Mouse (Mus musculus) heart, postnatal 36 days (tissue): ENCODE measurements around the gene Galp. TPM values are rescaled to one million over a fixed set of nuclear protein-coding genes. Genes with fewer than 3 reads are reported as not detected.
"Not testable (repeated sequence)": the region's sequence is repeated elsewhere in the genome, so short reads cannot be mapped to it uniquely, and the experiment has no call there.

Experiments used
- DNase-seq, 2 experiments: peaks; one replicate each; pipeline ENCODE4 v3.0.0; 2021 to 2022
- intact Hi-C: fragments of 180-260 bp; cut with DNase I; formaldehyde crosslinking; loops from one replicate; pipeline ENCODE4 v1.15.1; 2025
- total RNA-seq, 2 experiments: library from RNA; stranded (reverse); gene quantifications; 2 replicates each; pipeline ENCODE4 v1.2.3; 2021

Gene Galp
- total RNA-seq, 2 experiments from 2014 or later, result not detected

DNA sequence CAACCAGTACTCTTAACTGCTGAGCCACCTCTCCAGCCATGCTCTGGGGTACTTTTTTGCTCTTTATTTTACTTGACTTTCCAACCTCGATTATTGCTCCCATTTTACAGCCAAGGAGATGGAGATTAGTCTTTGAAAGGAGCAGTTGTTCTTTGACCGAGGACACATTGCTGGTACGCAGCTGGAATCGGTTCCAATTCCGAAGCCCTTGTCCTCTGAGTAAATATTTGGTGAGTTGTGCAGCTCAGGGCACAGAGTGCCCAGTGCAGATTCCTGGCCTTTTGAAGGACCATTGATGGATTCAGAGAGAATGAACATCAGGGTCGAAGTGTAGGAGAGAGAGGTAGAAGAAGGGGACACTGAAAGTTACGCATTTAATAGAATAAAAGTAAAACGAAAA is 23.0 kb upstream of the Galp start:
- intact Hi-C loops, result loop anchor here (5.0 to 10.0 kb wide), 2 partner anchors 108 to 211 kb away; partner anchors contain the start of gene Zfp28

DNA sequence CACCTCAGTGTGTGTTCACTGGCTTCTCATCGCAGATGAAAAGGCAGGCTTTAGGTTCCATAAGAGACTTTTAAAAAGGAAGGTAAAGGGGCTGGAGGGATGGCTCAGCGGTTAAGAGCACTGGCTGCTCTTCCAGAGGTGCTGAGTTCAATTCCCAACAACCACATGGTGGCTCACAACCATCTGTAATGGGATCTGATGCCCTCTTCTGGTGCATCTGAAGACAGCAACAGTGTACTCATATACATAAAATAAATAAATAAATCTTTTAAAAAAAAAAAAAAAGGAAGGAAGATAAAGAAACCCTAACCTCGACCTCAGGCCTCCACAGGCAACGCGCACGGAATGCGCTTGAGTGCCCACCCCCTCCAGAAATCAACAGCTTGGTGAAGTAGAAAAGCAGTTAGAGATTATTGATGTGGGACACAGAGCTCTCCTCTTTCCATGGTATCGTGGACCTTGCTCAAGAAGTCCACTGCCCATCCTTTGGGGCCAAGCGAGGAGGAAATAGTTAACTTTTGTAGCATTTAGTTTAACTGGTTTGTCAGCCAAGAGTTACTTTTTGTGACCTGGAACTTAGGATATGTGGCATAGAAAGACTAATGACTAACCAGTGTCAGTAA is 22.4 kb upstream of the Galp start:
- intact Hi-C loops, result loop anchor here (5.0 to 10.0 kb wide), 2 partner anchors 108 to 210 kb away; partner anchors contain the start of gene Zfp28
- DNase-seq, result not testable (repeated sequence)

More for the DNA sequence above, 23.0 kb upstream of the Galp start:
- DNase-seq, result no peak

- no peak for DNase-seq
- intact Hi-C loops, result loop anchor here (10.0 kb wide), 1 partner anchor 206 kb away; the partner anchor contains the start of gene Zfp28
Observed at GRCm38 (mm10) chr7:6179013-6179412, 17.9 kb upstream of the Galp start.

DNA sequence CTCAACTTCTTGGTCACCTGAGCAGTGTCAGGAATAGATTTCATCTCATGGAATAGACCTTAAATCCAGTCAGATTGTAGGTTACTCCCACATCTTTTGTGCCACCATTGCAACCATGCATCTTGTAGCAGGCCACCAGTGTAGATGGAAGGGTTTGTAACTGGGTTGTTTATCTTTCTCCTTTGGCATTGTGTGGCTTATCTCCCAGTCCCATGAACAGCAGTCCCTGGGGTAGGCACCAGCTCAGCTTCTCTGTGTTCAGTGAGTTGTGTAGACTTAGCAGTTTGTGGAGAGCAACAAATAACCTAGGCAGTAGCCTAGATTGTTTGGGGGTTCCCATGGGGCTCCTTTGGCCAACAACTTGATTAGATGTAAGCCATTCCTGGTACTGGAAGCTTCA is 14.0 kb upstream of the Galp start:
- intact Hi-C loops, result no loop called here
- DNase-seq, result no peak

- DNase-seq, result no peak
- intact Hi-C loops, result no loop called here
Observed at GRCm38 (mm10) chr7:6183802-6184201, 13.1 kb upstream of the Galp start.

DNA sequence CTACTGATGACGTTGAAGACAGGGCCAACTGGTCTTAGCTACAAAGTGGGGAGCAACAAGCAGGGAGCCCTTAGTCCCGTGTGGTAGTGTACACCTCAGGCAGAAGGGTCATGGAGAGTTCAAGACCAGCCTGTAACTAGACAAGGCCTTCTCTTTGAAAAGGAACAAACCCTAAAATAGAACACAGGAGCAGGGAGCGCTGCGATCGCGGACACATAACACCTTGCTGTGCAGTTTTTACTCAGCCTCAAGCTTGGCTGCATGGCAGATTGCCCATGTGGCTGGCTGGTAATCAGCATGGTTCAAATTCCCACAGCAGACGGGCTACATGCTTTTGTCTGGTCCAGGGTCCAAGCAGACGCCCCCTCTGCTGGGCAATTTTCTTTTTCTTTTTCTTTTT is 12.4 kb upstream of the Galp start:
- intact Hi-C loops, result no loop called here
- DNase-seq, result no peak

GRCm38 (mm10) chr7:6185391-6185790 is 11.5 kb upstream of the Galp start:
- intact Hi-C loops, result no loop called here
- no peak for DNase-seq

GRCm38 (mm10) chr7:6186176-6186575 is 10.7 kb upstream of the Galp start:
- intact Hi-C loops, result no loop called here
- no peak for DNase-seq

DNA sequence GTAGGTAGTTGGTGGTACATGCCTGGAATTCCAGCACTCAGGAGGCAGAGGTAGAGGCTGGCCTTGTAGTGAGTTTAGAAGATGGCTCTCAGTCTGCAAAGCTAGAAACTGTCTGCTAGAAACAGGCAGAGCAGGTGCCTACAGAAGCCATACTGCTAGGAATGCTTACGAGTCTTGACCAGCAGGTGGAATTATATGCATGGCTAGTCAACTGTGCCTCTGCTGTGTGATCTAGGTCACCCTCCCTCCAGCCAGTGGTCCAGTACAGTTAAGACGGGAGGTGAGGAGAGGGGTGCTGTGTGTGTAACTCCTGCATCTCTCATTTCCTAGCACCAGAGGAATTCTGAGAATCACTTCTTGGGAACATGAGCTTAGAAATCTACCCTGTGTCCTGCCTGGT is 10.1 kb upstream of the Galp start:
- no peak for DNase-seq
- intact Hi-C loops, result no loop called here

DNA sequence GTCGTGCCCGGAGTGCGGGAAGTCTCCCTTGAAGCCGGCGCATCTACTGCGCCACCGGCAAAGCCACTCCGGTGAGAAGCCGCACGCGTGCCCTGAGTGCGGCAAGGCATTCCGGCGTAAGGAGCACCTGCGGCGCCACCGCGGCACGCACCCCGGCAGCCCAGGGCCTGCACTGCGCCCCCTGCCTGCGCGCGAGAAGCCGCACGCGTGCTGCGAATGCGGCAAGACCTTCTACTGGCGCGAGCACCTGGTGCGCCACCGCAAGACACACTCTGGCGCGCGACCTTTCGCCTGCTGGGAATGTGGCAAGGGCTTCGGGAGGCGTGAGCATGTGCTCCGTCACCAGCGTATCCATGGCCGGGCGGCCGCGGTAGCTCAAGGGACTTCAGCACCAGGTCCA is 7.3 kb upstream of the Galp start:
- intact Hi-C loops, result no loop called here
- DNase-seq, result no peak

- DNase-seq, result peak; percentile 72 to 88
- intact Hi-C loops, result loop anchor here (1.0 kb wide), 1 partner anchor 64 kb away; no protein-coding TSS in a partner anchor
Observed at GRCm38 (mm10) chr7:6191376-6191775, 5.5 kb upstream of the Galp start.

- peak; percentile 50 to 63 for DNase-seq
- intact Hi-C loops, result no loop called here
Observed at GRCm38 (mm10) chr7:6194129-6194528, 2.8 kb upstream of the Galp start.

GRCm38 (mm10) chr7:6195777-6196176 is 1.1 kb upstream of the Galp start:
- intact Hi-C loops, result no loop called here
- no peak for DNase-seq

GRCm38 (mm10) chr7:6204200-6204599 is 7.3 kb downstream of the Galp start:
- DNase-seq, result no peak
- intact Hi-C loops, result no loop called here

DNA sequence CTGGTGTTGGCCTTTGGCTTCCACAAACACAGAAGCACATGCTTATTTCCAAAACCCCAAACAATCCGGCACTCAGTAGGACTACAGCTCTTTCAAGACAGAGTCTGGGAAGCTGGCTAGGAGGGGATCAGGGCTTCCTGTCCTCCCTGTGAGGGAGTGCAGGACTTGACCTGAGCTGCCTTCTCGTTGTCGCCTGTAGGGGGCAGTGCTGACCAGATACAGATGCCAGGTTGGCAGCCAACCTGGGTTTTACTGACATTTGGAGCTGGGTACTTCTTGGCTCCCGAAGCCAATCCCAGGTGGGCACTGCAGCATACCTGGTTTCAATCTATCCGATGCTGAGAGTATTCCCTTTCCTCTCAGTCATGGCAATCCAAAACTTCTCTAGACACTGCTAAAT is 16.3 kb downstream of the Galp start:
- DNase-seq, result peak in 1 of 2 experiments; percentile 21
- intact Hi-C loops, result no loop called here

DNA sequence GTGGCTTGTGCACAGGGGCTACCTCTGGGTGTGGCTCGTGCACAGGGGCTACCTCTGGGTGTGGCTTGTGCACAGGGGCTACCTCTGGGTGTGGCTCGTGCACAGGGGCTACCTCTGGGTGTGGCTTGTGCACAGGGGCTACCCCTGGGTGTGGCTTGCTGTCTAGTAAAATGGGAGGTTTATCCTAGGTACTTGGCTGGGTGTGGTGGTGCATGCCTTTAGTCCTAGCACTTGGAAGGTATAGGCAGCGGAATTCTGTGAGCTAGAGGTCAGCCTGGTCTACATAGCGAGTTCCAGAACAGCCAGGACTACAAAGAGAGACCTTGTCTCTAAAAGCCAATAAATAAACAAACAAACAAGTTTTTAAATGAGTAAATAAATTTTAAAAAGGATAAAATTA is 17.8 kb downstream of the Galp start:
- DNase-seq, intact Hi-C loops: not testable (repeated sequence)

DNA sequence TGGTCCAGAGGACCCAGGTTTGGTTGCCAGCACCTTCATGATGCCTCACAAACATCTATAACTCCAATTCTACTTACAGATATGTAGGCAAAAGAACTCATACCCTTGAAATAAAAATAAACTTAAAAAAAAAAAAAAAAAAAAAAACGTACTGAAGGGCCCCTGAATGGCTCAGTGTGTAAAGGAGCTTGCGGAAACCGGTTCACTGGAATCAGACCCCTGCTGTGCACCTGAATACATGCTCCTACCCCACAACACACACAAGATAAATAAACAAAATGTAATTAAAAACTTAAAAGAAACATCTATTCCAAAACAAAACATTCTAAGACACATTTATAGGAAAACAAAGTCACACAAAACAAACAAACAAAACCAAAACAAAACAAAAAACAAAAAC is 23.3 kb downstream of the Galp start:
- intact Hi-C loops, result no loop called here
- no peak for DNase-seq

DNA sequence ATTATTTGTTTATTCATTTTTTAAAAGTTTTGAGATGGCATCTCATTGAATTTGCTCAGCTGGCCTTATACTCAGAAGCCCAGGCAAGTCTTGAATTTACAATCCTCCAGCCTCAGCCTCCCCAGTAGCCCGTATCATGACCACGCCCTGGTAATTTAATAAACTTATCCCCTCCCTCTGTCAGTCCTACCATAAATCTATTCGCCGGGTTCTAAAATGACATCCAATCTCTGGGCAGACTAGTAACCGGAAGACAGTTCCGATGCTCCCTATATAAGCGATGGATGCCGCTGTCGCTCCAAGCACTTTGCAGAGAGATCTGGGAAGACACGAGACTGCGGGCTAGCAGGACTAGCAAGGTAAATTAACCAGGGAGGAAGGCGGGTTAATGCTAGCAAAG is 25.1 kb downstream of the Galp start, which contains the start of gene Zscan5b:
Zscan5b (plus strand) TSS at position 301 of the 400 bp plus-strand sequence.
- no peak for DNase-seq
- intact Hi-C loops, result loop anchor here (1.0 kb wide), 1 partner anchor 44 kb away; no protein-coding TSS in a partner anchor

DNA sequence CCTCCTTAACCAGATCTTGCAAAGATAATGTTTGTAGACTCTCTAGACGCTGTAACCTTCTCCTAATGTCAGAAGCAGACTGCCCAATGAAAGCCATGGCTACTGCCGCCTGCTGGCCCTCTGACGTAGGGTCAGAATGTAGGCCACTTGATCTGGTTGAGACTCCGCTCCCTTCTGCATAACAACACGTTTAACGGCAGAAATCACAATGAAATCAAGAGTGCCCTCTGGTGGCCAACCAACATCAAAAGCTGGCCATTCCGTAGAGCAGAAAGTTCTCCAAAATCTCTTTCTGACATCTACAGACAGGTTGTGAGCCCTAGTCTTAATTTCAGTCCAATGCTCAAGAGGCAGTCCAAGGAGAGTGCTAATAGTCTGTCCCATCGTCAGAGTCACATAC is 31.6 kb downstream of the Galp start:
- DNase-seq, intact Hi-C loops: not testable (repeated sequence)

DNA sequence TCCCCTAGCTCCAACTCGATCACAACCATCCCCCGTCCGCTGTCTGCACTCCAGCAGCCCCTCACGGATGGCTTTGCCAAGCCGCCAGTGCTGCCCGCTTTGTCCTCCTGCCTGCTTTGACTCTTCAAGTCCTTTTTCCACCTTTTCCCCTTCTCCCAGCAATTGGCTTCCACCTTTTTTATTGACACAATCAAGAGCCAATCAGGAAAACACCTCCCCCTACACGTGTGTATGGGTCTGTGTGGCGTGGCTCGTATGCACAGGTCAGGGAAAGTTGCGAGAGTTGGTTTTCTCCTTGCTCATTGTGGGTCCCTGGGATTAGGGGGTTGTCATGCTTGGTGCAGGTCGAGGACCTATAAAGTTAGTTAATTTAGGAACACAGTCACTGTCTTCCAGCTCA is 42.9 kb downstream of the Galp start:
- intact Hi-C loops, result loop anchor here (2.0 kb wide), 1 partner anchor 43 kb away; no protein-coding TSS in a partner anchor
- DNase-seq, result no peak

- peak; percentile 33 to 45 for DNase-seq
- intact Hi-C loops, result loop anchor here (2.0 kb wide), 1 partner anchor 42 kb away; no protein-coding TSS in a partner anchor
Observed at GRCm38 (mm10) chr7:6240841-6241425, 44.0 kb downstream of the Galp start.
